Mouse (Mus musculus) midbrain, embryonic 15.5 days (tissue): Measurements from ENCODE around the gene Kdelc1. TPM values are rescaled to one million over a fixed set of nuclear protein-coding genes. Genes with fewer than 3 reads are reported as not detected.

Source experiments
- ATAC-seq: fragments of 200-750 bp; cut with Nextera tagmentation; replicated peaks from 2 replicates; pipeline ENCODE4 v1.8.0; 2017; ENCODE audit warnings: moderate TSS enrichment
- H3K27ac ChIP-seq: fragments of 300-500 bp; sonication (generic); 2 replicates; pipeline ENCODE4 v1.5.1; 2015; ENCODE audit warnings: mild to moderate bottlenecking, inconsistent platforms
- H3K27me3 ChIP-seq: fragments of 300-500 bp; sonication (generic); replicated peaks from 2 replicates; pipeline ENCODE4 v1.6.1; 2015; ENCODE audit warnings: inconsistent platforms
- H3K36me3 ChIP-seq: fragments of 300-500 bp; sonication (generic); replicated peaks from 2 replicates; pipeline ENCODE4 v1.6.1; 2015; ENCODE audit warnings: inconsistent platforms
- H3K4me1 ChIP-seq: fragments of 300-500 bp; sonication (generic); 2 replicates; pipeline ENCODE4 v1.6.1; 2015; ENCODE audit warnings: inconsistent platforms
- H3K4me2 ChIP-seq: fragments of 300-500 bp; sonication (generic); 2 replicates; pipeline ENCODE4 v1.6.1; 2015; ENCODE audit warnings: inconsistent platforms, mild to moderate bottlenecking, moderate library complexity
- H3K4me3 ChIP-seq: fragments of 300-500 bp; sonication (generic); 2 replicates; pipeline ENCODE4 v1.5.1; 2015; ENCODE audit warnings: mild to moderate bottlenecking, inconsistent platforms
- H3K9ac ChIP-seq: fragments of 300-500 bp; sonication (generic); 2 replicates; pipeline ENCODE4 v1.6.1; 2015; ENCODE audit warnings: mild to moderate bottlenecking, inconsistent platforms
- H3K9me3 ChIP-seq: fragments of 300-500 bp; sonication (generic); 2 replicates; pipeline ENCODE4 v1.6.1; 2016; ENCODE audit warnings: inconsistent platforms
- WGBS: fragments of 180-500 bp; shearing (Covaris S2); methylation state at CpG from one replicate; pipeline ENCODE4 v1.1.7; 2015; ENCODE audit warnings: mixed read lengths; 5-methylcytosine and 5-hydroxymethylcytosine counted together
- polyA plus RNA-seq: library from polyadenylated mRNA; unstranded; fragments of >200 nt; fragmentation: Nextera tagmentation; extraction: Ambion mirVana; gene quantifications from 2 replicates; pipeline ENCODE4 v1.2.1, GENCODE M21; 2015

Kdelc1 gene
- polyA plus RNA-seq, 1 experiment from 2014 or later = 27.0 TPM

- no peak overlapping the region for H3K4me2 ChIP-seq
- H3K4me1 ChIP-seq = peaks cover 24% of the 10 kb centered on the region
- H3K4me3 ChIP-seq = no peak overlapping the region
- H3K27ac ChIP-seq = no peak overlapping the region
- ATAC-seq = no peak
- H3K27me3 ChIP-seq = no peaks in the 10 kb centered on the region
- no peak overlapping the region for H3K9ac ChIP-seq
- WGBS = 92% methylated on average over 3 of the region's 3 CpGs
- H3K9me3 ChIP-seq = no peaks in the 10 kb centered on the region
- H3K36me3 ChIP-seq = 0 out of 2 replicates have a peak, but pooled peaks cover 8% of the 10 kb centered on the region
Observed at GRCm38 (mm10) chr1:44122256-44122655, 3.6 kb upstream of the Kdelc1 start.

GRCm38 (mm10) chr1:44120074-44120406 lies 1.4 kb upstream of the Kdelc1 start:
- ATAC-seq = no peak; the same call in 1 of the 2 replicates

GRCm38 (mm10) chr1:44119201-44120073 lies 829 bp upstream of the Kdelc1 start:
- Histone ChIP-seq H3K4me3 (peak overlapping the region; percentile 59), H3K4me1 (peaks cover 24% of the 10 kb centered on the region), H3K36me3 (no peaks in the 10 kb centered on the region), H3K4me2 (peak overlapping the region; percentile 73), H3K9ac (peak overlapping the region; percentile 95), H3K27ac (peak overlapping the region; percentile 97), H3K9me3 (no peaks in the 10 kb centered on the region), H3K27me3 (no peaks in the 10 kb centered on the region)
- ATAC-seq = peak; percentile 90
- WGBS = under 1% methylated on average over 42 of the region's 43 CpGs

More at GRCm38 (mm10) chr1:44120074-44120406, 1.4 kb upstream of the Kdelc1 start:
- peak overlapping the region; percentile 97 for H3K27ac ChIP-seq
- H3K4me2 ChIP-seq = peak overlapping the region; percentile 73
- no peaks in the 10 kb centered on the region for H3K27me3 ChIP-seq
- H3K36me3 ChIP-seq = no peaks in the 10 kb centered on the region
- H3K4me1 ChIP-seq = peaks cover 24% of the 10 kb centered on the region
- H3K9me3 ChIP-seq = no peaks in the 10 kb centered on the region
- WGBS = 5% methylated on average over 6 of the region's 6 CpGs
- peak overlapping the region; percentile 59 for H3K4me3 ChIP-seq
- H3K9ac ChIP-seq = peak overlapping the region; percentile 95

GRCm38 (mm10) chr1:44117571-44117970 lies 1.0 kb downstream of the Kdelc1 start:
- ATAC-seq = no peak
- peaks cover 9% of the 10 kb centered on the region; the same call in 1 of the 2 replicates for H3K36me3 ChIP-seq
- H3K4me1 ChIP-seq = peaks cover 24% of the 10 kb centered on the region
- H3K9me3 ChIP-seq = no peaks in the 10 kb centered on the region
- H3K27me3 ChIP-seq = no peaks in the 10 kb centered on the region
- H3K9ac ChIP-seq = no peak overlapping the region
- no peak overlapping the region for H3K27ac ChIP-seq
- peak overlapping the region; percentile 73; the same call in 1 of the 2 replicates for H3K4me2 ChIP-seq
- peak overlapping the region; percentile 59 for H3K4me3 ChIP-seq

GRCm38 (mm10) chr1:44102939-44103338 lies 15.7 kb downstream of the Kdelc1 start:
- Histone ChIP-seq H3K4me1 (peaks cover 14% of the 10 kb centered on the region), H3K4me2 (peak overlapping the region; percentile 78), H3K27ac (no peak overlapping the region), H3K9me3 (no peaks in the 10 kb centered on the region), H3K9ac (no peak overlapping the region; the same call in 1 of the 2 replicates), H3K36me3 (peaks cover 5% of the 10 kb centered on the region), H3K4me3 (peak overlapping the region; percentile 81), H3K27me3 (no peaks in the 10 kb centered on the region)
- WGBS = 11% methylated on average over 5 of the region's 5 CpGs
- ATAC-seq = no peak

GRCm38 (mm10) chr1:44102259-44102717 lies 16.3 kb downstream of the Kdelc1 start, which contains the start of gene Tex30:
Tex30 (minus strand) TSS chr1:44102441.
- H3K9me3 ChIP-seq = no peaks in the 10 kb centered on the region
- H3K27ac ChIP-seq = peak within 1 kb of the TSS; percentile 75
- no peaks in the 10 kb centered on the region for H3K27me3 ChIP-seq
- H3K9ac ChIP-seq = peak within 1 kb of the TSS; percentile 55
- ATAC-seq = peak; percentile 99
- H3K4me3 ChIP-seq = peak within 1 kb of the TSS; percentile 81
- H3K4me2 ChIP-seq = peak within 1 kb of the TSS; percentile 78
- H3K36me3 ChIP-seq = no peaks in the 10 kb centered on the region
- peaks cover 14% of the 10 kb centered on the region for H3K4me1 ChIP-seq
- WGBS = under 1% methylated on average over 52 of the region's 55 CpGs

- Histone ChIP-seq H3K36me3 (no peaks in the 10 kb centered on the region), H3K4me2 (peak overlapping the region; percentile 78), H3K27ac (peak overlapping the region; percentile 75), H3K4me3 (peak overlapping the region; percentile 81), H3K9ac (peak overlapping the region; percentile 55), H3K4me1 (peaks cover 14% of the 10 kb centered on the region), H3K9me3 (no peaks in the 10 kb centered on the region), H3K27me3 (no peaks in the 10 kb centered on the region)
- peak; percentile 87 for ATAC-seq
- WGBS = 1% methylated on average over 55 of the region's 55 CpGs
Observed at GRCm38 (mm10) chr1:44101448-44102225, 17.0 kb downstream of the Kdelc1 start.

- Histone ChIP-seq H3K4me3 (no peak overlapping the region), H3K4me2 (no peak overlapping the region), H3K9ac (no peak overlapping the region), H3K4me1 (no peaks in the 10 kb centered on the region), H3K36me3 (no peaks in the 10 kb centered on the region), H3K27ac (no peak overlapping the region), H3K9me3 (no peaks in the 10 kb centered on the region), H3K27me3 (no peaks in the 10 kb centered on the region)
- no peak for ATAC-seq
- 3% methylated on average over 1 of the region's 1 CpGs for WGBS
Observed at GRCm38 (mm10) chr1:44064625-44065024, 54.0 kb downstream of the Kdelc1 start.

- no peaks in the 10 kb centered on the region for H3K4me1 ChIP-seq
- no peak overlapping the region for H3K4me3 ChIP-seq
- H3K9me3 ChIP-seq = no peaks in the 10 kb centered on the region
- H3K27me3 ChIP-seq = no peaks in the 10 kb centered on the region
- no peak overlapping the region for H3K9ac ChIP-seq
- H3K36me3 ChIP-seq = no peaks in the 10 kb centered on the region
- H3K27ac ChIP-seq = no peak overlapping the region
- ATAC-seq = no peak
- WGBS = 96% methylated on average over 6 of the region's 6 CpGs
- no peak overlapping the region for H3K4me2 ChIP-seq
Observed at GRCm38 (mm10) chr1:44063439-44063838, 55.2 kb downstream of the Kdelc1 start.

GRCm38 (mm10) chr1:44061836-44062235 lies 56.8 kb downstream of the Kdelc1 start, which contains the start of gene Gm8251:
Gm8251 (minus strand) TSS chr1:44061936.
- no peak for ATAC-seq
- Histone ChIP-seq H3K27ac (no peak within 1 kb of the TSS), H3K36me3 (no peaks in the 10 kb centered on the region), H3K27me3 (no peaks in the 10 kb centered on the region), H3K4me2 (no peak within 1 kb of the TSS), H3K9ac (no peak within 1 kb of the TSS), H3K4me3 (no peak within 1 kb of the TSS), H3K9me3 (no peaks in the 10 kb centered on the region), H3K4me1 (no peaks in the 10 kb centered on the region)
- 97% methylated on average over 2 of the region's 2 CpGs for WGBS

GRCm38 (mm10) chr1:44057805-44058204 lies 60.8 kb downstream of the Kdelc1 start:
- H3K4me1 ChIP-seq = no peaks in the 10 kb centered on the region
- H3K27me3 ChIP-seq = no peaks in the 10 kb centered on the region
- no peaks in the 10 kb centered on the region for H3K9me3 ChIP-seq
- WGBS = 89% methylated on average over 3 of the region's 3 CpGs
- no peak for ATAC-seq
- no peak overlapping the region for H3K27ac ChIP-seq
- no peaks in the 10 kb centered on the region for H3K36me3 ChIP-seq
- H3K4me3 ChIP-seq = no peak overlapping the region
- H3K9ac ChIP-seq = no peak overlapping the region
- H3K4me2 ChIP-seq = no peak overlapping the region
